Mouse (Mus musculus): ENCODE measurements around the gene Edaradd.

- TF ChIP-seq CTCF (IDR thresholded peaks at IDR 0.05; ENCODE audit: control insufficient read depth, insufficient read depth, low read length), result no peak
- no peak for TF ChIP-seq POLR2A (IDR thresholded peaks at IDR 0.05; ENCODE audit: borderline replicate concordance, control insufficient read depth, low read depth, low read length)
Observed at GRCm38 (mm10) chr13:12519371-12519770, 867 bp downstream of the Edaradd start.
